Mouse (Mus musculus): ENCODE data around the gene Gpr153. TPM values are rescaled to one million over a fixed set of nuclear protein-coding genes. Genes with fewer than 3 reads are reported as not detected.

Gene Gpr153
- polyA plus RNA-seq, 1 experiment from 2014 or later, result 9.4 TPM

- Histone ChIP-seq H3K4me1 (replicated peaks; ENCODE audit: control insufficient read depth, insufficient read depth, low read length) (0 out of 2 replicates have a peak, but pooled peaks cover 2% of the 10 kb centered on the region), H3K36me3 (ENCODE audit: control insufficient read depth, insufficient read depth, low read length) (peaks cover 30% of the 10 kb centered on the region), H3K27ac (ENCODE audit: low read depth) (no peak overlapping the region), H3K9me3 (ENCODE audit: control insufficient read depth, low read length) (no peaks in the 10 kb centered on the region), H3K4me3 (ENCODE audit: low read depth, low read length) (no peak overlapping the region), H3K4me2 (ENCODE audit: low read length) (no peak overlapping the region), H3K9ac (ENCODE audit: low read length) (no peak overlapping the region), H3K27me3 (replicated peaks; ENCODE audit: control insufficient read depth, insufficient read depth, low read length) (peaks cover 21% of the 10 kb centered on the region)
- no peak for DNase-seq (ENCODE audit: low spot score)
- no peak for ATAC-seq (replicated peaks; ENCODE audit: low FRiP score, low TSS enrichment, low read depth)
- WGBS, result 84% methylated on average over 9 of the region's 9 CpGs
These were observed 33.5 kb downstream of the Gpr153 start for GRCm38 (mm10) chr4:152307542-152307941.

- peaks cover 17% of the 10 kb centered on the region; the same call in 1 of the 2 replicates for H3K4me1 ChIP-seq (replicated peaks; ENCODE audit: control insufficient read depth, insufficient read depth, low read length)
- H3K9ac ChIP-seq (ENCODE audit: low read length), result no peak overlapping the region
- no peak overlapping the region for H3K27ac ChIP-seq (ENCODE audit: low read depth)
- DNase-seq (ENCODE audit: low spot score) (no peak), ATAC-seq (replicated peaks; ENCODE audit: low FRiP score, low TSS enrichment, low read depth) (peak; percentile 26; the same call in 1 of the 2 replicates)
- WGBS, result 3% methylated on average over 14 of the region's 14 CpGs
- H3K27me3 ChIP-seq (replicated peaks; ENCODE audit: control insufficient read depth, insufficient read depth, low read length), result peaks cover 67% of the 10 kb centered on the region
- H3K4me3 ChIP-seq (ENCODE audit: low read depth, low read length), result no peak overlapping the region
- H3K4me2 ChIP-seq (ENCODE audit: low read length), result peak overlapping the region; percentile 65
- H3K9me3 ChIP-seq (ENCODE audit: control insufficient read depth, low read length), result no peaks in the 10 kb centered on the region
- peaks cover 4% of the 10 kb centered on the region; the same call in 1 of the 2 replicates for H3K36me3 ChIP-seq (ENCODE audit: control insufficient read depth, insufficient read depth, low read length)
These were observed 38.2 kb downstream of the Gpr153 start for GRCm38 (mm10) chr4:152312186-152312585.

- DNase-seq (ENCODE audit: low spot score) (peak; percentile 77), ATAC-seq (replicated peaks; ENCODE audit: low FRiP score, low TSS enrichment, low read depth) (peak; percentile 26; the same call in 1 of the 2 replicates)
- H3K9me3 ChIP-seq (ENCODE audit: control insufficient read depth, low read length), result no peaks in the 10 kb centered on the region
- H3K27ac ChIP-seq (ENCODE audit: low read depth), result no peak overlapping the region
- no peak overlapping the region for H3K9ac ChIP-seq (ENCODE audit: low read length)
- H3K36me3 ChIP-seq (ENCODE audit: control insufficient read depth, insufficient read depth, low read length), result peaks cover 4% of the 10 kb centered on the region; the same call in 1 of the 2 replicates
- peak overlapping the region; percentile 27 for H3K4me3 ChIP-seq (ENCODE audit: low read depth, low read length)
- peaks cover 72% of the 10 kb centered on the region for H3K27me3 ChIP-seq (replicated peaks; ENCODE audit: control insufficient read depth, insufficient read depth, low read length)
- peak overlapping the region; percentile 65 for H3K4me2 ChIP-seq (ENCODE audit: low read length)
- WGBS, result under 1% methylated on average over 29 of the region's 29 CpGs
- H3K4me1 ChIP-seq (replicated peaks; ENCODE audit: control insufficient read depth, insufficient read depth, low read length), result peaks cover 17% of the 10 kb centered on the region
These were observed 39.2 kb downstream of the Gpr153 start for GRCm38 (mm10) chr4:152313211-152313632.

- Histone ChIP-seq H3K27ac (ENCODE audit: low read depth) (no peak overlapping the region), H3K27me3 (replicated peaks; ENCODE audit: control insufficient read depth, insufficient read depth, low read length) (peaks cover 74% of the 10 kb centered on the region), H3K9me3 (ENCODE audit: control insufficient read depth, low read length) (no peaks in the 10 kb centered on the region), H3K9ac (ENCODE audit: low read length) (no peak overlapping the region), H3K4me3 (ENCODE audit: low read depth, low read length) (no peak overlapping the region), H3K4me1 (replicated peaks; ENCODE audit: control insufficient read depth, insufficient read depth, low read length) (peaks cover 17% of the 10 kb centered on the region), H3K4me2 (ENCODE audit: low read length) (no peak overlapping the region; the same call in 1 of the 2 replicates), H3K36me3 (ENCODE audit: control insufficient read depth, insufficient read depth, low read length) (0 out of 2 replicates have a peak, but pooled peaks cover under 1% of the 10 kb centered on the region)
- no peak for DNase-seq (ENCODE audit: low spot score)
- no peak; the same call in 1 of the 2 replicates for ATAC-seq (replicated peaks; ENCODE audit: low FRiP score, low TSS enrichment, low read depth)
These were observed 39.9 kb downstream of the Gpr153 start for GRCm38 (mm10) chr4:152313934-152314333.

- H3K36me3 ChIP-seq (ENCODE audit: control insufficient read depth, insufficient read depth, low read length), result no peaks in the 10 kb centered on the region
- H3K9ac ChIP-seq (ENCODE audit: low read length), result no peak overlapping the region
- peaks cover 17% of the 10 kb centered on the region for H3K4me1 ChIP-seq (replicated peaks; ENCODE audit: control insufficient read depth, insufficient read depth, low read length)
- H3K27ac ChIP-seq (ENCODE audit: low read depth), result no peak overlapping the region
- H3K4me2 ChIP-seq (ENCODE audit: low read length), result peak overlapping the region; percentile 46
- H3K9me3 ChIP-seq (ENCODE audit: control insufficient read depth, low read length), result no peaks in the 10 kb centered on the region
- H3K27me3 ChIP-seq (replicated peaks; ENCODE audit: control insufficient read depth, insufficient read depth, low read length), result peaks cover 70% of the 10 kb centered on the region
- ATAC-seq (replicated peaks; ENCODE audit: low FRiP score, low TSS enrichment, low read depth) (no peak), DNase-seq (ENCODE audit: low spot score) (no peak)
- H3K4me3 ChIP-seq (ENCODE audit: low read depth, low read length), result peak overlapping the region; percentile 25
- WGBS, result 2% methylated on average over 43 of the region's 43 CpGs
These were observed 41.6 kb downstream of the Gpr153 start for GRCm38 (mm10) chr4:152315498-152316213.

DNA sequence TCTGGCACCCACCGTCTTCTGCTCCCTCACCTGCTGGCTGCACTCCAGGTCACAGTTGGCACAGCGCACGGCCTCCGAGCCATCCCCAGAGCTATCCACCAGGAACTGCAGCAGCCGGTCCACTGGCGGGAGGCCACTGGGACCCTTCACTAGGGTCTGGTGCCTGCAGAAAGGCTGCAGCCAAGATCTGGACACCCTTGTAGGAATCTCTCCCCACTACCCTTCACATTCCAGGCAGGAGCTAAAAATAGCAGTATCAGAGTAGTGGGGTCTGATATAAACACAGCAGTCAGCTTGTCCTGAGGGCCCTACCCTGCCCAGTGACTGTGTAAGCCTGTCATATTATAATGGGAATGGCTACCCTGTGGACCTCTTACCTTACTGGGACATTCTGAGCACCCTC lies 43.6 kb downstream of the Gpr153 start:
- 69% methylated on average over 6 of the region's 6 CpGs for WGBS
- Histone ChIP-seq H3K27ac (ENCODE audit: low read depth) (no peak overlapping the region), H3K27me3 (replicated peaks; ENCODE audit: control insufficient read depth, insufficient read depth, low read length) (peaks cover 52% of the 10 kb centered on the region), H3K9ac (ENCODE audit: low read length) (no peak overlapping the region), H3K4me1 (replicated peaks; ENCODE audit: control insufficient read depth, insufficient read depth, low read length) (peaks cover 15% of the 10 kb centered on the region), H3K4me3 (ENCODE audit: low read depth, low read length) (no peak overlapping the region), H3K9me3 (ENCODE audit: control insufficient read depth, low read length) (no peaks in the 10 kb centered on the region), H3K36me3 (ENCODE audit: control insufficient read depth, insufficient read depth, low read length) (no peaks in the 10 kb centered on the region), H3K4me2 (ENCODE audit: low read length) (peak overlapping the region; percentile 8; the same call in 1 of the 2 replicates)
- ATAC-seq (replicated peaks; ENCODE audit: low FRiP score, low TSS enrichment, low read depth) (no peak), DNase-seq (ENCODE audit: low spot score) (no peak)

DNA sequence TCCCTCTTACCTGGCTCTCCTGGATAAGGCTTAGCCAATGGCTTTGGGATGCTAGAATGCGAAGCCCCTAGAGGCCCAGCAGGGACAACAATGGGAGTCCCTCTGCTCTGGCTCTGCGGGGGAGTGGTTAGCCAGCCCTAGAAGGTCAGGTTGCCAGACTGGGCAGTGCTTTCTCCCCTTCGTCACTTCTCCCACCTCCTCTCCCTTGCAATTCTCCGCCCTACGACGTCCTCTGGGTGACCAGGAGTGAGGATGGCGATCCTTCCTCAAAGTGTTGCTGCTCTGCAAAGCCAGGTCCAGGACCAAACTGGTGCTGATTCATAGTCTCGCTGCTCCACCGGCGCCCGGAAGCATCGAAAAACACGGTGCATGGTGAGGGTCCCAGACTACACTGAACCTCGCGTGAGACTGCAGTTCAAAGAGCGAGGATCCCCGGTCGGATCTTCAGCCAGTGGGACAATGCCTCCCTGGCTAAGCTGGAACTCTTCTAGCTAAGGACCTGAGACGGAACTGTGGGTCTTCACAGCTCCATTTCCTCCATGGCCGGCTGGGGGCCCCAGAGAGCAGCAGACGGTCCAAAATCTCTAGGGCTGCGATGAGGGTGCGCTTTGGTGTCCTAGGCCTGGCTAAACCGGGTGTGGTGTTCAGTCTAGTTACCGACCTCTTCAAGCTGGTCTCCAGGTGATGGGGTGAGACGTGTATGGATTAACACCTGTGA lies 44.6 kb downstream of the Gpr153 start, which contains the start of gene Rnf207:
TSS of gene Rnf207 (minus strand) at position 477 of the 718 bp plus-strand sequence.
- Histone ChIP-seq H3K4me2 (ENCODE audit: low read length) (peak within 1 kb of the TSS; percentile 31), H3K9ac (ENCODE audit: low read length) (no peak within 1 kb of the TSS), H3K4me3 (ENCODE audit: low read depth, low read length) (no peak within 1 kb of the TSS), H3K36me3 (ENCODE audit: control insufficient read depth, insufficient read depth, low read length) (no peaks in the 10 kb centered on the region), H3K27ac (ENCODE audit: low read depth) (no peak within 1 kb of the TSS), H3K4me1 (replicated peaks; ENCODE audit: control insufficient read depth, insufficient read depth, low read length) (peaks cover 5% of the 10 kb centered on the region), H3K9me3 (ENCODE audit: control insufficient read depth, low read length) (no peaks in the 10 kb centered on the region), H3K27me3 (replicated peaks; ENCODE audit: control insufficient read depth, insufficient read depth, low read length) (peaks cover 42% of the 10 kb centered on the region)
- WGBS, result 6% methylated on average over 26 of the region's 26 CpGs
- ATAC-seq (replicated peaks; ENCODE audit: low FRiP score, low TSS enrichment, low read depth), result no peak
- DNase-seq (ENCODE audit: low spot score), result peak; percentile 65

- H3K27ac ChIP-seq (ENCODE audit: low read depth), result no peak overlapping the region
- H3K4me2 ChIP-seq (ENCODE audit: low read length), result no peak overlapping the region
- DNase-seq (ENCODE audit: low spot score) (no peak), ATAC-seq (replicated peaks; ENCODE audit: low FRiP score, low TSS enrichment, low read depth) (no peak)
- no peak overlapping the region for H3K4me3 ChIP-seq (ENCODE audit: low read depth, low read length)
- no peaks in the 10 kb centered on the region for H3K36me3 ChIP-seq (ENCODE audit: control insufficient read depth, insufficient read depth, low read length)
- H3K4me1 ChIP-seq (replicated peaks; ENCODE audit: control insufficient read depth, insufficient read depth, low read length), result peaks cover under 1% of the 10 kb centered on the region; the same call in 1 of the 2 replicates
- H3K27me3 ChIP-seq (replicated peaks; ENCODE audit: control insufficient read depth, insufficient read depth, low read length), result peaks cover 14% of the 10 kb centered on the region
- no peaks in the 10 kb centered on the region for H3K9me3 ChIP-seq (ENCODE audit: control insufficient read depth, low read length)
- no peak overlapping the region for H3K9ac ChIP-seq (ENCODE audit: low read length)
- WGBS, result 45% methylated on average over 5 of the region's 5 CpGs
These were observed 47.4 kb downstream of the Gpr153 start for GRCm38 (mm10) chr4:152321464-152321863.

All from intestine, embryonic 14.5 days (tissue).